Mouse (Mus musculus): ENCODE measurements around the gene Gm20929. TPM values are rescaled to one million over a fixed set of nuclear protein-coding genes. Genes with fewer than 3 reads are reported as not detected.

Gm20929 gene
- polyA plus RNA-seq (2012; rRNA removed): not detected in 2 replicates

GRCm38 (mm10) chrY:53843649-53844048, at the start of gene Gm20929:
Gene Gm20929 (plus strand): TSS chrY:53843949.

